ENCODE assay signal across 16 mouse cellular contexts in the genomic region with DNA sequence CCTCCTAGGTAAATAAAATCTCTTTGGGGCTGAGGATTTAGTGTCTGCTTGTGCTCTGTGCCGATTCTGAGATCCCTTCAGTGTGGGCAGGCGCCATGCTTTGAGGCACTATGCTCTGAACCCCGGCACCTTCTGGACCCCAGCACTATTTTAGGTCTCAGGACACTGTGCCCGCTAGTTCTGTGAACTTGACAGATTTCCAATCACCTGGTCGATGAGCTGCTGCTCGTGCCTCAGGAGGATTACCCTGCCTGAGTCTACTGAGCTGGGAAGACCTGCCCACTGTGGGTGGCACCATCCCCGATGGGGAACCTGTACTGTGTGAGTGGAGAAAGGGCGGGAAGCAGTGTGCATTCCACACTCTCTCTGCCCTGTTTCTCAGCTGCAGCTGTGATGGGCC. TPM values are rescaled to one million over a fixed set of nuclear protein-coding genes. Genes with fewer than 3 reads are reported as not detected.
DNase-seq lines count a peak whose midpoint lies in the region; ATAC-seq and TF ChIP-seq lines count a peak whose summit lies in the region.
"Had no signal": no experiment of that assay in that cellular context is flagged by ENCODE, and none has a peak within 500 bp of the region (broad histone marks: within the 10 kb centered on the region; RNA-seq: fewer than 3 reads in every experiment).

No protein-coding gene starts in this region.

- H3K4me3 ChIP-seq in kidney, adult 2 months (ENCODE audit: insufficient read depth, low read depth, low read length), result no peak overlapping the region
- no peak overlapping the region for H3K4me3 ChIP-seq in midbrain, embryonic 14.5 days (replicated peaks; ENCODE audit: low read depth, low read length)
- no peak overlapping the region for H3K4me3 ChIP-seq in midbrain, embryonic 11.5 days (ENCODE audit: low read depth, low read length)
- H3K4me3 ChIP-seq in intestine, embryonic 15.5 days (replicated peaks), result no peak overlapping the region
- no peak overlapping the region for H3K4me3 ChIP-seq in stomach, embryonic 16.5 days (replicated peaks; ENCODE audit: low read length)
- H3K4me3 ChIP-seq in forebrain, postnatal 0 days (ENCODE audit: low read depth, low read length), result no peak overlapping the region
- H3K4me3 ChIP-seq in gastrocnemius, adult 2 months, result no peak overlapping the region

- H3K9ac ChIP-seq in midbrain, embryonic 14.5 days (replicated peaks; ENCODE audit: low read length), result no peak overlapping the region
- H3K9ac ChIP-seq in midbrain, embryonic 11.5 days (ENCODE audit: low read length), result no peak overlapping the region
- no peak overlapping the region for H3K9ac ChIP-seq in intestine, embryonic 15.5 days
- H3K9ac ChIP-seq in stomach, embryonic 16.5 days (ENCODE audit: low read length), result no peak overlapping the region
- H3K9ac ChIP-seq in forebrain, postnatal 0 days, result no peak overlapping the region

- DNase-seq in kidney, adult 2 months, result no peak
- DNase-seq in kidney, postnatal 10 days, result no peak
- DNase-seq in midbrain, embryonic 14.5 days, result no peak
- no peak for DNase-seq in midbrain, embryonic 11.5 days (ENCODE audit: low spot score, missing footprints)
- DNase-seq in forebrain, postnatal 0 days, result no peak
- DNase-seq in gastrocnemius, adult 2 months, result no peak
- DNase-seq: adrenal gland, postnatal 10 days; kidney, postnatal 14 days; lung, adult 18-20 months; spleen, adult 18-20 months had no signal

- peak overlapping the region; percentile 92; the same call in 1 of the 2 replicates for H3K27ac ChIP-seq in kidney, adult 2 months (ENCODE audit: insufficient read depth, low read depth, low read length)
- H3K27ac ChIP-seq in midbrain, embryonic 14.5 days (replicated peaks; ENCODE audit: low read depth, low read length), result 0 out of 2 replicates have a peak overlapping the region, but pooled peaks have one; percentile 98
- no peak overlapping the region for H3K27ac ChIP-seq in midbrain, embryonic 11.5 days (ENCODE audit: low read depth, low read length)
- peak overlapping the region; percentile 100 for H3K27ac ChIP-seq in intestine, embryonic 15.5 days
- peak overlapping the region; percentile 99 for H3K27ac ChIP-seq in stomach, embryonic 16.5 days (ENCODE audit: low read length)
- no peak overlapping the region for H3K27ac ChIP-seq in forebrain, postnatal 0 days (ENCODE audit: low read depth, low read length)
- H3K27ac ChIP-seq in gastrocnemius, adult 2 months, result no peak overlapping the region

- H3K4me2 ChIP-seq in midbrain, embryonic 14.5 days (ENCODE audit: low read length), result no peak overlapping the region
- no peak overlapping the region for H3K4me2 ChIP-seq in midbrain, embryonic 11.5 days
- no peak overlapping the region for H3K4me2 ChIP-seq in intestine, embryonic 15.5 days (replicated peaks)
- no peak overlapping the region for H3K4me2 ChIP-seq in stomach, embryonic 16.5 days (ENCODE audit: low read depth, low read length)
- no peak overlapping the region for H3K4me2 ChIP-seq in forebrain, postnatal 0 days (ENCODE audit: low read depth)

- H3K27me3 ChIP-seq in kidney, adult 2 months (replicated peaks; ENCODE audit: control insufficient read depth, insufficient read depth, low read length), result no peaks in the 10 kb centered on the region
- H3K27me3 ChIP-seq in midbrain, embryonic 14.5 days (ENCODE audit: control insufficient read depth, insufficient read depth, low read length), result no peaks in the 10 kb centered on the region
- H3K27me3 ChIP-seq in midbrain, embryonic 11.5 days (ENCODE audit: control insufficient read depth, insufficient read depth, low read length), result no peaks in the 10 kb centered on the region
- no peaks in the 10 kb centered on the region for H3K27me3 ChIP-seq in intestine, embryonic 15.5 days (replicated peaks)
- H3K27me3 ChIP-seq in stomach, embryonic 16.5 days (ENCODE audit: control insufficient read depth, insufficient read depth, low read length), result no peaks in the 10 kb centered on the region
- no peaks in the 10 kb centered on the region for H3K27me3 ChIP-seq in forebrain, postnatal 0 days (ENCODE audit: insufficient read depth, low read length)

- H3K9me3 ChIP-seq in midbrain, embryonic 14.5 days (ENCODE audit: control insufficient read depth, low read length), result no peaks in the 10 kb centered on the region
- H3K9me3 ChIP-seq in midbrain, embryonic 11.5 days (ENCODE audit: control insufficient read depth, low read length), result no peaks in the 10 kb centered on the region
- no peaks in the 10 kb centered on the region for H3K9me3 ChIP-seq in intestine, embryonic 15.5 days
- no peaks in the 10 kb centered on the region for H3K9me3 ChIP-seq in stomach, embryonic 16.5 days (replicated peaks; ENCODE audit: control insufficient read depth, low read length)
- no peaks in the 10 kb centered on the region for H3K9me3 ChIP-seq in forebrain, postnatal 0 days (ENCODE audit: low read length)

- no peak for TF ChIP-seq POLR2A in kidney, adult 2 months (IDR thresholded peaks at IDR 0.05; ENCODE audit: low read depth, low read length)

- no peak for TF ChIP-seq CTCF in kidney, adult 2 months (conservative IDR thresholded peaks at IDR 0.05; ENCODE audit: insufficient read depth, insufficient read length, low read depth, low read length)
- no peak for TF ChIP-seq CTCF in forebrain, postnatal 0 days (IDR thresholded peaks at IDR 0.05; ENCODE audit: low read depth)
- TF ChIP-seq CTCF in gastrocnemius, adult 2 months (IDR thresholded peaks at IDR 0.05), result no peak

- 79% methylated on average over 8 of the region's 8 CpGs for WGBS in kidney, adult 2 months
- 73% methylated on average over 8 of the region's 8 CpGs for WGBS in midbrain, embryonic 14.5 days
- 76% methylated on average over 8 of the region's 8 CpGs for WGBS in midbrain, embryonic 11.5 days
- 70% methylated on average over 8 of the region's 8 CpGs for WGBS in intestine, embryonic 15.5 days
- 56% methylated on average over 8 of the region's 8 CpGs for WGBS in stomach, embryonic 16.5 days
- 75% methylated on average over 8 of the region's 8 CpGs for WGBS in forebrain, postnatal 0 days

- H3K4me1 ChIP-seq in kidney, adult 2 months (ENCODE audit: control insufficient read depth, insufficient read depth, low read length), result peaks cover 4% of the 10 kb centered on the region; the same call in 1 of the 2 replicates
- H3K4me1 ChIP-seq in midbrain, embryonic 14.5 days (ENCODE audit: control insufficient read depth, insufficient read depth, low read length), result peaks cover 15% of the 10 kb centered on the region
- peaks cover 19% of the 10 kb centered on the region for H3K4me1 ChIP-seq in midbrain, embryonic 11.5 days (ENCODE audit: control insufficient read depth, insufficient read depth, low read length)
- H3K4me1 ChIP-seq in intestine, embryonic 15.5 days (replicated peaks), result peaks cover 28% of the 10 kb centered on the region
- H3K4me1 ChIP-seq in stomach, embryonic 16.5 days (ENCODE audit: control insufficient read depth, insufficient read depth, low read length), result peaks cover 35% of the 10 kb centered on the region
- peaks cover 7% of the 10 kb centered on the region for H3K4me1 ChIP-seq in forebrain, postnatal 0 days (ENCODE audit: insufficient read depth)

- H3K36me3 ChIP-seq in kidney, adult 2 months (ENCODE audit: control insufficient read depth, insufficient read depth, low read length), result no peaks in the 10 kb centered on the region
- H3K36me3 ChIP-seq in midbrain, embryonic 14.5 days (ENCODE audit: control insufficient read depth, insufficient read depth, low read length), result no peaks in the 10 kb centered on the region
- no peaks in the 10 kb centered on the region for H3K36me3 ChIP-seq in midbrain, embryonic 11.5 days (ENCODE audit: control insufficient read depth, insufficient read depth, low read length)
- H3K36me3 ChIP-seq in intestine, embryonic 15.5 days, result no peaks in the 10 kb centered on the region
- H3K36me3 ChIP-seq in stomach, embryonic 16.5 days (ENCODE audit: control insufficient read depth, insufficient read depth, low read length), result no peaks in the 10 kb centered on the region
- H3K36me3 ChIP-seq in forebrain, postnatal 0 days (ENCODE audit: insufficient read depth), result 0 out of 2 replicates have a peak, but pooled peaks cover under 1% of the 10 kb centered on the region

- ATAC-seq in midbrain, embryonic 14.5 days (ENCODE audit: low FRiP score, low TSS enrichment), result no peak
- ATAC-seq in midbrain, embryonic 11.5 days (ENCODE audit: low FRiP score), result no peak
- no peak for ATAC-seq in intestine, embryonic 15.5 days
- ATAC-seq in stomach, embryonic 16.5 days (ENCODE audit: insufficient read depth, low FRiP score), result no peak
- ATAC-seq in forebrain, postnatal 0 days, result no peak

- intact Hi-C loops in gastrocnemius, adult 2 months (cut with DNase I), result no loop called here

RNA-seq across cellular contexts. Expression of a gene that starts 2.0 kb away (rescaled TPM):
- 56.5 and 68.1 TPM in 2 replicates for polyA plus RNA-seq in kidney, adult 2 months (2012; rRNA removed)
- polyA plus RNA-seq in midbrain, embryonic 14.5 days (2014; fragmentation: Nextera tagmentation; extraction: Ambion mirVana), result 37.3 and 42.0 TPM in 2 replicates
- polyA plus RNA-seq in midbrain, embryonic 11.5 days (2014; fragmentation: Nextera tagmentation; extraction: Ambion mirVana), result 20.5 and 25.7 TPM in 2 replicates
- polyA plus RNA-seq in intestine, embryonic 15.5 days (2015; fragmentation: Nextera tagmentation; extraction: Ambion mirVana), result 47.6 and 51.7 TPM in 2 replicates
- 48.4 and 51.4 TPM in 2 replicates for polyA plus RNA-seq in stomach, embryonic 16.5 days (2015; fragmentation: Nextera tagmentation; extraction: Ambion mirVana)
- total RNA-seq in forebrain, postnatal 0 days (2014; rRNA removed), result 37.0 and 42.9 TPM in 2 replicates
- polyA plus RNA-seq in forebrain, postnatal 0 days (2015; fragmentation: Nextera tagmentation; extraction: Ambion mirVana), result 54.8 and 55.7 TPM in 2 replicates
- 10 to 100 TPM; 43.1 to 45.7 TPM for total RNA-seq in gastrocnemius, adult 2 months (2021)

RNA-seq across cellular contexts. Expression of a gene that starts 19.7 kb away (rescaled TPM):
- polyA plus RNA-seq in kidney, adult 2 months (2012; rRNA removed), result 0.24 and 0.25 TPM in 2 replicates
- not detected in 2 replicates for polyA plus RNA-seq in midbrain, embryonic 14.5 days (2014; fragmentation: Nextera tagmentation; extraction: Ambion mirVana)
- polyA plus RNA-seq in midbrain, embryonic 11.5 days (2014; fragmentation: Nextera tagmentation; extraction: Ambion mirVana), result not detected in 2 replicates
- polyA plus RNA-seq in intestine, embryonic 15.5 days (2015; fragmentation: Nextera tagmentation; extraction: Ambion mirVana), result 1,110 and 1,149 TPM in 2 replicates
- 86.6 and 122 TPM in 2 replicates for polyA plus RNA-seq in stomach, embryonic 16.5 days (2015; fragmentation: Nextera tagmentation; extraction: Ambion mirVana)
- total RNA-seq in forebrain, postnatal 0 days (2014; rRNA removed), result not detected in 2 replicates
- polyA plus RNA-seq in forebrain, postnatal 0 days (2015; fragmentation: Nextera tagmentation; extraction: Ambion mirVana), result 0.52 TPM in 1 of 2 replicates, not detected in the other
- total RNA-seq in gastrocnemius, adult 2 months (2021), result not detected
- total RNA-seq: CH12.LX; common myeloid progenitor, adult 5-6 weeks; gastrocnemius, adult 18-20 months had no signal
- polyA plus RNA-seq: heart, embryonic 14.5 days had no signal

RNA-seq across cellular contexts. Expression of a gene that starts 24.5 kb away (rescaled TPM):
- 0.03 TPM in 1 of 2 replicates, not detected in the other for polyA plus RNA-seq in kidney, adult 2 months (2012; rRNA removed)
- polyA plus RNA-seq in midbrain, embryonic 14.5 days (2014; fragmentation: Nextera tagmentation; extraction: Ambion mirVana), result not detected in 2 replicates
- 0.11 TPM in 1 of 2 replicates, not detected in the other for polyA plus RNA-seq in midbrain, embryonic 11.5 days (2014; fragmentation: Nextera tagmentation; extraction: Ambion mirVana)
- 0.23 and 0.42 TPM in 2 replicates for polyA plus RNA-seq in intestine, embryonic 15.5 days (2015; fragmentation: Nextera tagmentation; extraction: Ambion mirVana)
- polyA plus RNA-seq in stomach, embryonic 16.5 days (2015; fragmentation: Nextera tagmentation; extraction: Ambion mirVana), result 0.32 and 0.46 TPM in 2 replicates
- not detected in 2 replicates for total RNA-seq in forebrain, postnatal 0 days (2014; rRNA removed)
- not detected in 2 replicates for polyA plus RNA-seq in forebrain, postnatal 0 days (2015; fragmentation: Nextera tagmentation; extraction: Ambion mirVana)
- under 1 TPM in 1 of 2 experiments, not detected in 1; 0.13 TPM for total RNA-seq in gastrocnemius, adult 2 months (2021)
- total RNA-seq: adrenal gland, postnatal 10 days; common myeloid progenitor, adult 5-6 weeks; gastrocnemius, adult 18-20 months had no signal
- polyA plus RNA-seq: heart, embryonic 14.5 days had no signal

RNA-seq across cellular contexts. Expression of a gene that starts 24.6 kb away (rescaled TPM):
- polyA plus RNA-seq in kidney, adult 2 months (2012; rRNA removed), result 26.2 and 30.0 TPM in 2 replicates
- 1.7 and 2.9 TPM in 2 replicates for polyA plus RNA-seq in midbrain, embryonic 14.5 days (2014; fragmentation: Nextera tagmentation; extraction: Ambion mirVana)
- polyA plus RNA-seq in midbrain, embryonic 11.5 days (2014; fragmentation: Nextera tagmentation; extraction: Ambion mirVana), result 9.1 and 10.3 TPM in 2 replicates
- polyA plus RNA-seq in intestine, embryonic 15.5 days (2015; fragmentation: Nextera tagmentation; extraction: Ambion mirVana), result 21.6 and 26.8 TPM in 2 replicates
- polyA plus RNA-seq in stomach, embryonic 16.5 days (2015; fragmentation: Nextera tagmentation; extraction: Ambion mirVana), result 42.1 and 44.5 TPM in 2 replicates
- 2.0 and 6.4 TPM in 2 replicates for total RNA-seq in forebrain, postnatal 0 days (2014; rRNA removed)
- polyA plus RNA-seq in forebrain, postnatal 0 days (2015; fragmentation: Nextera tagmentation; extraction: Ambion mirVana), result 3.3 and 4.3 TPM in 2 replicates
- 1 to 10 TPM; 1.4 to 2.0 TPM for total RNA-seq in gastrocnemius, adult 2 months (2021)

RNA-seq across cellular contexts. Expression of a gene that starts 32.6 kb away (rescaled TPM):
- polyA plus RNA-seq in kidney, adult 2 months (2012; rRNA removed), result 59.2 and 66.7 TPM in 2 replicates
- polyA plus RNA-seq in midbrain, embryonic 14.5 days (2014; fragmentation: Nextera tagmentation; extraction: Ambion mirVana), result 7.8 and 8.8 TPM in 2 replicates
- polyA plus RNA-seq in midbrain, embryonic 11.5 days (2014; fragmentation: Nextera tagmentation; extraction: Ambion mirVana), result 6.4 and 9.0 TPM in 2 replicates
- polyA plus RNA-seq in intestine, embryonic 15.5 days (2015; fragmentation: Nextera tagmentation; extraction: Ambion mirVana), result 44.0 and 47.5 TPM in 2 replicates
- 47.9 and 52.2 TPM in 2 replicates for polyA plus RNA-seq in stomach, embryonic 16.5 days (2015; fragmentation: Nextera tagmentation; extraction: Ambion mirVana)
- 8.3 and 8.6 TPM in 2 replicates for total RNA-seq in forebrain, postnatal 0 days (2014; rRNA removed)
- 10.6 and 13.5 TPM in 2 replicates for polyA plus RNA-seq in forebrain, postnatal 0 days (2015; fragmentation: Nextera tagmentation; extraction: Ambion mirVana)
- total RNA-seq in gastrocnemius, adult 2 months (2021), result 1 to 10 TPM; 8.5 to 10.0 TPM
- total RNA-seq: CH12.LX; common myeloid progenitor, adult 5-6 weeks had no signal

Comparison
In these comparisons a context has a peak if more than half of its experiments do, and no peak if none do; other contexts are left out.
1. H3K27ac ChIP-seq: peak in kidney, adult 2 months (single experiment), midbrain, embryonic 14.5 days (single experiment), intestine, embryonic 15.5 days (single experiment) and stomach, embryonic 16.5 days (single experiment); none in midbrain, embryonic 11.5 days (single experiment), forebrain, postnatal 0 days (single experiment) and gastrocnemius, adult 2 months (single experiment).
2. RNA of a gene that starts 19.7 kb away (polyA plus RNA-seq): 1,110 to 1,149 TPM in intestine, embryonic 15.5 days and 86.6 to 122 TPM in stomach, embryonic 16.5 days; 0.24 to 0.25 TPM in kidney, adult 2 months, 0.52 TPM in forebrain, postnatal 0 days, not detected in midbrain, embryonic 11.5 days and not detected in midbrain, embryonic 14.5 days; every median in the first group is over 10 times any median in the second.